Mouse (Mus musculus): ENCODE results near the gene Ccdc113. TPM values are rescaled to one million over a fixed set of nuclear protein-coding genes. Genes with fewer than 3 reads are reported as not detected.
A peak's percentile ranks its signal among the peaks of the same experiment; 100 is the strongest.

The Ccdc113 gene
- polyA plus RNA-seq, 1 experiment from 2014 or later: 0.21 TPM

DNA sequence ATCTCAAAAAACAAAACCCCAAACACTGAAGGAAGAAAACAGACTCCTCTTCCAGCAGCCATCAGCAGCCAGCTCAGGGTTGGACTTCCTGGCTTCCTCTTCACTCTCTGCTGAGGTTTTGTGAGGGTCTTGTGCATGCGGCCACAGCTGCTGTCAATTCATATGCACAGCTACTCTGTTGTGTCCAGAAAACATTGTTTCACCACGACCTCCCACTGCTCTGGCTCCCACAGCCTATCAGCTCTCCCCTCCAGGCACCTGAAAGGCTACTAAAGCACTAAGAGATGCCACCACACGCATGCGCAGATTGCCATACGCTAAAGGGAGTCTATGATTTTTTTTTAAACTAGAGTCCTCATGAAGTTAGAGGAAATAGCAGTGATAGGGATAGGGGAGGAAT, 29.1 kb upstream of the Ccdc113 start:
- no peak overlapping the region for H3K9ac ChIP-seq
- H3K36me3 ChIP-seq: no peaks in the 10 kb centered on the region
- H3K4me1 ChIP-seq: no peaks in the 10 kb centered on the region
- no peak overlapping the region for H3K4me3 ChIP-seq (replicated peaks)
- no peak overlapping the region for H3K4me2 ChIP-seq
- no peak overlapping the region for H3K27ac ChIP-seq
- 76% methylated on average over 5 of the region's 5 CpGs for WGBS
- no peaks in the 10 kb centered on the region for H3K27me3 ChIP-seq (replicated peaks)
- no peaks in the 10 kb centered on the region for H3K9me3 ChIP-seq
- ATAC-seq (ENCODE audit: insufficient read depth, low FRiP score, low read depth): no peak

DNA sequence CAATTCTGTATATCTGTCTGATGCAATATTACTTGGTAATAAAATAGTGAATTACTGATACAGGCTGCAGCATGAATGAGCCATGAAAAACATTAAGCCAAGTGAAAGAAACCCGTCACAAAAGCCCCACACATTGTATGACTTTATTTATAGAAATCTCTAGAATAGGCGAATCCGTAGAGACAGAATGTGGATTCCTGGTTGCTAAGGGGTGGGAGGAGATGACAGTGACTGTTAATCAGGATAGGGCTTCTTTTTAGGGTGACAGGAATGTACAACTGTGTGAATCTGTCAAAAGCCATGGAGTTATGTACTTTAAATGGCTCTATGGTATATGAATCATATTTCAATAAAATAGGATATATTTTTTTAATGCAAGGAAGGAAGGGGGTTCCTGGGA, 28.3 kb upstream of the Ccdc113 start:
- Histone ChIP-seq H3K4me1 (no peaks in the 10 kb centered on the region), H3K27me3 (replicated peaks) (no peaks in the 10 kb centered on the region), H3K9me3 (no peaks in the 10 kb centered on the region), H3K36me3 (no peaks in the 10 kb centered on the region), H3K4me2 (no peak overlapping the region), H3K4me3 (replicated peaks) (no peak overlapping the region), H3K9ac (no peak overlapping the region), H3K27ac (no peak overlapping the region)
- no peak for ATAC-seq (ENCODE audit: insufficient read depth, low FRiP score, low read depth)
- WGBS: 69% methylated on average over 3 of the region's 3 CpGs

DNA sequence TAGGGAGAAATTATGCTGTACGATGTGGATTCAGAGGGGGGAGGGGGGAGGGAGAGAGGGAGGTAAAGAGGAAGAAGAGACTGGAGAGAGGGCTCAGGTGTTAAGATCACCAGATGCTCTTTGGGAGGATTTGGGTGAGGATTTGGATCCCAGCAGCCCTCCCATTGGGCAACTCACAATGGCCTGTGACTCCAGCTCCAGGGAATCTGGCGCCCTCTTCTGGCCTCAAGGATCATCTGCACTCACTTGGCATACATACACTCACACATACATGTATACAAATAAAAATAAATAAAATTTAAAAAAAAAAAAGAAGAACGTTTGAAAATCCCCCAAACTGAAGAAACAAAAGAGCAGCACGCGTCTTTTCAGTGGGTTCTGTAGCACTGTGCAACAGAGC, 27.6 kb upstream of the Ccdc113 start:
- no peaks in the 10 kb centered on the region for H3K27me3 ChIP-seq (replicated peaks)
- H3K4me2 ChIP-seq: no peak overlapping the region
- H3K4me1 ChIP-seq: no peaks in the 10 kb centered on the region
- no peak for ATAC-seq (ENCODE audit: insufficient read depth, low FRiP score, low read depth)
- no peak overlapping the region for H3K27ac ChIP-seq
- H3K4me3 ChIP-seq (replicated peaks): no peak overlapping the region
- no peaks in the 10 kb centered on the region for H3K9me3 ChIP-seq
- no peak overlapping the region for H3K9ac ChIP-seq
- WGBS: 63% methylated on average over 5 of the region's 5 CpGs
- no peaks in the 10 kb centered on the region for H3K36me3 ChIP-seq

DNA sequence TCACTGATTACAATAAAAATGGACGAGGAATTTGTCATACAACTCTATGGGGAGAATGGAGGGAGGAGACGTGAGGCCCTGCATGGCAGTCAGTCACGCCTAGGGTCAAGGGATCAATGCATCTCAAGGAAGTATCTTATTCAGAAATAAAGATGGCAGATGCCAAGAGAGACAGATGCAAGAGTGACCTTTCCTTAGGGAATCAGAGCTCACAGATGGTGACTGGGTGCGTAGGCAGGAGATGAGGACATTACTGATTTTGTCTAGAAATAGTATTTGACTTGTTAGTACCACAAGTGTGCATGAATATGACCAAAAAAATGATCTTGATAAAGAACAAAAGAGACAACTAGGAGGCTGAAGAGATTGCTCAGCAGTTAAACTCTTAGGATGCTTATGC, 21.6 kb upstream of the Ccdc113 start:
- no peak overlapping the region for H3K4me2 ChIP-seq
- H3K9me3 ChIP-seq: no peaks in the 10 kb centered on the region
- no peak for ATAC-seq (ENCODE audit: insufficient read depth, low FRiP score, low read depth)
- no peak overlapping the region for H3K9ac ChIP-seq
- no peak overlapping the region for H3K4me3 ChIP-seq (replicated peaks)
- 59% methylated on average over 4 of the region's 4 CpGs for WGBS
- no peaks in the 10 kb centered on the region for H3K27me3 ChIP-seq (replicated peaks)
- no peak overlapping the region for H3K27ac ChIP-seq
- H3K36me3 ChIP-seq: no peaks in the 10 kb centered on the region
- no peaks in the 10 kb centered on the region for H3K4me1 ChIP-seq

DNA sequence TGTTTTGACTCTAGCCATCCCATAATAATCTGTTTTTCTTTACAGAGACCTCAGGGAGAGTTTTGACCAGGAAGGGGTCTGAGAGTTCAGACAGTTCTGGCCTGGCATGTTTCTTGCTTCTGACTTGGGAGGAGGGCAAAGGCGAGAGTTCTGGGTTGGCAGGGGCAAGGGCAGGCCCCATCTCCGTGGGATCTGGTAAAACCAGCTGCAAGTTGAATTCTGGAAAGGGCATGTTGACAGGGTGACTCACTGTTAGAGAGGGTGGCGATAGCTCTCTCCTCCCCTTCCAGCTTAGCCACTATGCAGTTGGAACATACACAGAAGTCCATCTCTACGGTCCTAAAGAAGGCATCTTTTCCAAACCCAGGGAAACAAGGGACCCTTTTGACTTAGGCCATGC, 20.7 kb upstream of the Ccdc113 start:
- Histone ChIP-seq H3K4me1 (no peaks in the 10 kb centered on the region), H3K27ac (peak overlapping the region; percentile 3; the same call in 1 of the 2 replicates), H3K9me3 (no peaks in the 10 kb centered on the region), H3K9ac (no peak overlapping the region), H3K4me3 (replicated peaks) (no peak overlapping the region), H3K27me3 (replicated peaks) (no peaks in the 10 kb centered on the region), H3K36me3 (no peaks in the 10 kb centered on the region), H3K4me2 (no peak overlapping the region)
- 62% methylated on average over 4 of the region's 4 CpGs for WGBS
- peak; percentile 47; the same call in 1 of the 2 replicates for ATAC-seq (ENCODE audit: insufficient read depth, low FRiP score, low read depth)

DNA sequence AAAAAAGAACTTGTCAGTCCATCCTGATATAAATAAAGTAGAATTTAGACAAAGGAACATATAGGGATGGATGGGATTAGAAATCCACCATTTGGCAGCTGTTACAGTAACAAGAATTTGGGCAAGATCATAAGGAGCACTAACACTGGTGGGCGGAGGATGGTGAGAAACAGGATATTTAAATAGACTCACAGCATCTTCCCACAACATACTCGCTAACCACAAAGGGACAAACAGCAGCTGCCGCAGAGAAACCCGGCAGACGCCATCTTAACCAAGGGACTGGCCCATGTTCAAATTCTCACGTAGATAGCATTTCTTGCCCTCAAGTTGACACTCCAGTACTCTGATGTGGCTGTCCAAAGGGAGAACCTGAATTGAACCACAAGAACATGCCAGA, 17.0 kb upstream of the Ccdc113 start:
- ATAC-seq (ENCODE audit: insufficient read depth, low FRiP score, low read depth): no peak
- WGBS: 87% methylated on average over 6 of the region's 6 CpGs
- H3K9me3 ChIP-seq: no peaks in the 10 kb centered on the region
- no peaks in the 10 kb centered on the region for H3K36me3 ChIP-seq
- H3K4me1 ChIP-seq: no peaks in the 10 kb centered on the region
- H3K4me3 ChIP-seq (replicated peaks): no peak overlapping the region
- H3K9ac ChIP-seq: no peak overlapping the region
- H3K4me2 ChIP-seq: no peak overlapping the region
- no peak overlapping the region for H3K27ac ChIP-seq
- no peaks in the 10 kb centered on the region for H3K27me3 ChIP-seq (replicated peaks)

DNA sequence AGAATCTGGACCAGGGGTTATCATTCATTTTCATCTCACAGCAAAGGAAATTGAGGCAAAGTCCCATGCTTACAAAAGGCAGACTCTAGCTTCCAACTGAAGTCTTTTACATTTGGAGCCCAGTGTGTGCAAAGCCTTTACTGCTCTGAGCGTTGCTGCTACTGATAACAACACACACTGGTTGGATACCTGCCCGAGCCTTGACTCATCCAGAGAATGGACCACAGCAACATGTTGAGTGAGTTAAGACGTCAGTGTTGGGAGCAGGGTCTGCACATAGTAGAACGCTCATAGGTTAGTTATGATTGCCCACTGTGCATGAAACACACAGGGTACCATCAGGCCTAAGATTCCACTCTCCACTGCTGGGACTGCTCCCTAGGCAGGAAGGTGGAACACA, 9.9 kb upstream of the Ccdc113 start:
- Histone ChIP-seq H3K9me3 (no peaks in the 10 kb centered on the region), H3K4me1 (no peaks in the 10 kb centered on the region), H3K27ac (no peak overlapping the region), H3K27me3 (replicated peaks) (no peaks in the 10 kb centered on the region), H3K36me3 (no peaks in the 10 kb centered on the region), H3K4me3 (replicated peaks) (no peak overlapping the region), H3K4me2 (no peak overlapping the region), H3K9ac (no peak overlapping the region)
- WGBS: 85% methylated on average over 4 of the region's 4 CpGs
- no peak for ATAC-seq (ENCODE audit: insufficient read depth, low FRiP score, low read depth)

DNA sequence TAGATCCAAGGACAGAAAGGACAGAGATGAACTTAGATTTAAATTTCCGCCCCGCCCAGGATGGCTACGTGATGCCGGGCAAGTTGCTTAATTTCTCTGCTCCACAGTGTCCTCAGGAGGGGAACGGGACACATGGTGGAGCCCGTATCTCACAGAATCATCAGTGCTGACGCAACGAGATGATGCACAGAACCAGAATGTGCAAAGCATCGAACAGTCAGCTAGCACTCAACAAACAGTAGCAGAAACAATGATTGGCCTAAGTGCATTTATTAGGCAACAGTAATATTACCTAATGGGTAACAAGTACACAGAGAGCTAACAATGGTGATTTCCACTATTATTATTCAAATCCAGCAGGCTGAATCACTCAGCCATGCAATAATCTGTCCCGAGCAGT, 5.7 kb upstream of the Ccdc113 start:
- Histone ChIP-seq H3K4me2 (no peak overlapping the region), H3K4me1 (no peaks in the 10 kb centered on the region), H3K9me3 (no peaks in the 10 kb centered on the region), H3K9ac (no peak overlapping the region), H3K36me3 (no peaks in the 10 kb centered on the region), H3K27ac (no peak overlapping the region), H3K4me3 (replicated peaks) (no peak overlapping the region), H3K27me3 (replicated peaks) (no peaks in the 10 kb centered on the region)
- no peak for ATAC-seq (ENCODE audit: insufficient read depth, low FRiP score, low read depth)
- WGBS: 86% methylated on average over 10 of the region's 10 CpGs

DNA sequence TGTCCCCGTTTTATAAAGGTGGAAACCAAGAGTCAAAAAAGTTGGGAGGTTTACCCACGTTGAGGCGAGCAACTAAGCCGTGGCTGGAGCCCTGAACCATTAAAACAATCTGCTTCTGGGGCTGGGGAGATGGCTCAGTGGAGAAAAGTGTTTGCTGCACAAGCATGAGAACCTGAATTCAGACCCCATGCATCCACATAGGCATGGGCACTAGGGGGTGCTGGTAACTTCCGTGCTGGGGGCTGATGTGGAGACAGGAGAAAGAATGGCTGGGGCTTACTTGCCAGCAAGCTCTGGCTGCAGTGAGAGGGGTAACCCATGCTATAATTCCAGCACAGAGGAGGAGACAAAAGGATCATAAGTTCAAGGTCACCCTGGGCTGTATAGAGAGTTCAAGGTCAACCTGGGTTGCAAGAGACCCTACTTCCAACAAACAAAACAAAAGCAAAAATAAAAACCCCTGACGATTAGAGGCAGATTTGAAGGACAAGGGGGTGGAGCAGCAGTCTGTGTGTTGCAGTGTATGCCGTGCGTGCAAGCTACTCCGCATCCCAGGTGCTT, 5.1 kb upstream of the Ccdc113 start:
- no peaks in the 10 kb centered on the region for H3K9me3 ChIP-seq
- no peaks in the 10 kb centered on the region for H3K36me3 ChIP-seq
- no peak overlapping the region for H3K4me2 ChIP-seq
- 59% methylated on average over 9 of the region's 9 CpGs for WGBS
- H3K4me3 ChIP-seq (replicated peaks): no peak overlapping the region
- H3K27ac ChIP-seq: no peak overlapping the region
- H3K4me1 ChIP-seq: peaks cover 3% of the 10 kb centered on the region; the same call in 1 of the 2 replicates
- no peak for ATAC-seq (ENCODE audit: insufficient read depth, low FRiP score, low read depth)
- H3K27me3 ChIP-seq (replicated peaks): no peaks in the 10 kb centered on the region
- no peak overlapping the region for H3K9ac ChIP-seq

DNA sequence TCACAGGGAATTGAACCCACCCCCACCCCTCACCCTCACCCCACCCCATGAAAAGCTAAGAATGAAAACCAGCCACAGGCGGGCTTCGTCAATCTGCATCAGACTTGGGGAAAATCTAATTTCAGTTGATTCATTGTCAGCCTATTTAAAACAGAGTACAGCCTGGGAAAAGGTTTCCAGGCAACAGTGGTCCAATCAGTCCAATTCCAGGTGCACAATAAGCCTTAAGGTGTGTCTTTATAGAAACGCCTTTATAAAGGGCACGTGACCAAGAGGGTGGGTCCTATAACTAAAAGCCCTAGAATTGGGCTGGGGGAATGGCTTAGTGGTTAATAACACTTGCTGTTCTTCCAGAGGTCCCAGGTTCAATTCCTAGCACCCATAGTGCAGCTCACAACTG, 1.7 kb upstream of the Ccdc113 start:
- H3K4me2 ChIP-seq: no peak overlapping the region
- peaks cover 6% of the 10 kb centered on the region; the same call in 1 of the 2 replicates for H3K4me1 ChIP-seq
- no peak overlapping the region for H3K9ac ChIP-seq
- H3K27ac ChIP-seq: no peak overlapping the region
- no peak overlapping the region for H3K4me3 ChIP-seq (replicated peaks)
- no peaks in the 10 kb centered on the region for H3K36me3 ChIP-seq
- WGBS: 52% methylated on average over 4 of the region's 4 CpGs
- ATAC-seq (ENCODE audit: insufficient read depth, low FRiP score, low read depth): no peak
- no peaks in the 10 kb centered on the region for H3K27me3 ChIP-seq (replicated peaks)
- H3K9me3 ChIP-seq: no peaks in the 10 kb centered on the region

DNA sequence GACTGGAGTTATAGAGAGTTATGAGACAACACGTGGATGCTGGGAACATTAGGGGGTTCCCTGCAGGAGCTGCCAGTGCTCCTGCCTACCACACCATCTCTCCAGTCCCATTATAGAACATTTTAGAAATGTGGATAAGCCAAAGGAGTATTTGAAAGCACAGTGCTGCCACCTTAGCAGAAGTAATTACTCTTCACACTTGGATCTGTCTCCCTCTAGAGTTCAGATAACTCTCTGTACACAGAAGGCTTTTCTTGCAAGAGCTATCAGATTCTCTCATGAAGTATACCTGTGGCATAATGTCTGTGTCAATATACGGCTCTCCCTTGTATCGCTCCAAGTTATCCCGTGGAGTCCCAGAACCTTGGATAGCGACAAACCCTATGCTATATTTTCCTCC, 5.6 kb downstream of the Ccdc113 start:
- 68% methylated on average over 5 of the region's 5 CpGs for WGBS
- H3K27me3 ChIP-seq (replicated peaks): no peaks in the 10 kb centered on the region
- H3K36me3 ChIP-seq: no peaks in the 10 kb centered on the region
- no peak overlapping the region for H3K4me3 ChIP-seq (replicated peaks)
- H3K4me1 ChIP-seq: no peaks in the 10 kb centered on the region
- H3K9me3 ChIP-seq: no peaks in the 10 kb centered on the region
- no peak overlapping the region for H3K27ac ChIP-seq
- H3K4me2 ChIP-seq: no peak overlapping the region
- ATAC-seq (ENCODE audit: insufficient read depth, low FRiP score, low read depth): no peak
- H3K9ac ChIP-seq: no peak overlapping the region

DNA sequence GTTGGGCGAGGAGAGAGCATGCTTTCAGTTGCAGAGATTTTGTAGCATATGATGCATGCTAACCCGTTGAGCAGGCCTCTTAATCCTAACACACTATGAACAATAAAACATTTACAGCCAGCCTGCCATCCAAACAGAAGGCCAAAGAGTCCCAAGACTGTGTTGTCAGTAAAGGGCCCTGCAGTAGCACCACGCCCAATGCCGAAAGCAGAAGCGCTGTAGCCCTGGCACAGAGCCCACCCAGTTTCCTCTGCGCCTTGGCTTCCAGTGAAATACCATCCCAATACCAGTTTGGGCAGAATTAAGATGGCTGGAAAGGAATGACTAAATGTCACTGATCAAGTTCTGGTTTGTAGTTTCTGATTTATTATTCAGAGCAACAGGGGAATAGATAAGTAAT, 8.3 kb downstream of the Ccdc113 start:
- Histone ChIP-seq H3K27ac (no peak overlapping the region), H3K36me3 (no peaks in the 10 kb centered on the region), H3K9ac (no peak overlapping the region), H3K4me2 (no peak overlapping the region), H3K4me3 (replicated peaks) (no peak overlapping the region), H3K4me1 (no peaks in the 10 kb centered on the region), H3K9me3 (no peaks in the 10 kb centered on the region), H3K27me3 (replicated peaks) (no peaks in the 10 kb centered on the region)
- no peak for ATAC-seq (ENCODE audit: insufficient read depth, low FRiP score, low read depth)
- 84% methylated on average over 6 of the region's 6 CpGs for WGBS

DNA sequence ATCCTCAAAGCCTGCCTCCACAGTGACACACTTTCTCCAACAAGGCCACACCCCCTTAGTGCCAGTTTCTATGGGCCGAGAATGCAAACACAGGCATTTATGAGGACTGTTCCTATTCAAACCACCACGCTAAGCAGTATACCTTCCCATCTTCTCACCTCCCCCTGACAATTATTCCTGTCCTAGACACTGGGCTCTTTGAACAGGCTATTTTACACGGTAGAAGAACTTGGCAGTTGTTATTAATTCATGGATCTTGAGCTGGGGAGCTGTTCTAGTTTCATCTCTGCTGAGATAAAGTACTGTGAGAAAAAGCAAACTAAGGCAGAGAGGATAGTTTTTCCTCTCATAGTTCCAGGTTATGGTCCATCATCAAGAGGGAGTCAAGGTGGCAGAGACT, 9.2 kb downstream of the Ccdc113 start:
- H3K4me2 ChIP-seq: no peak overlapping the region
- ATAC-seq (ENCODE audit: insufficient read depth, low FRiP score, low read depth): no peak
- 79% methylated on average over 3 of the region's 3 CpGs for WGBS
- H3K27ac ChIP-seq: no peak overlapping the region
- no peaks in the 10 kb centered on the region for H3K9me3 ChIP-seq
- no peak overlapping the region for H3K4me3 ChIP-seq (replicated peaks)
- H3K4me1 ChIP-seq: no peaks in the 10 kb centered on the region
- H3K36me3 ChIP-seq: no peaks in the 10 kb centered on the region
- no peaks in the 10 kb centered on the region for H3K27me3 ChIP-seq (replicated peaks)
- H3K9ac ChIP-seq: no peak overlapping the region
